In the genomic region with DNA sequence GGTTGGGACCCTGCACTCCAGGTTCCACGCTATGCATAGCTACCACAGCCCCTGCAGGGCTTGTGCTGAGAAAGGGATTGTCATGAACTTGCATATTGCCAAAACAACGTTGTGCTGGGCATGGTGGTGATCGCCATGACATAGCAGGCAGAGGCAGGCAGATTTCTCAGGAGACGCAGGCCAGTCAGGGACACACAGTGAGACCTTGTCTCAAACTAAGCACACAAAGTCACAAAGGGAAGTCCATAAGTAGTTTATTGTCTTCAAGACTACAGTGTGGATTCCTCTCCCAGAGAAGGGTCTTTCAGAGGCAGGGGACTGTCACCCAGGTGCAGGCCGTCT, we compare ENCODE assay signal across 29 mouse cellular contexts. TPM values are rescaled to one million over a fixed set of nuclear protein-coding genes. Genes with fewer than 3 reads are reported as not detected.
DNase-seq lines count a peak whose midpoint lies in the region; ATAC-seq and TF ChIP-seq lines count a peak whose summit lies in the region.
"Had no signal": no experiment of that assay in that cellular context is flagged by ENCODE, and none has a peak within 500 bp of the region (broad histone marks: within the 10 kb centered on the region; RNA-seq: fewer than 3 reads in every experiment).

No protein-coding gene starts in this region.

- TF ChIP-seq POLR2A in small intestine, adult 2 months (IDR thresholded peaks at IDR 0.05; ENCODE audit: low read depth, low read length): no peak

- H3K9ac ChIP-seq in intestine, postnatal 0 days (ENCODE audit: low read depth, low read length): no peak overlapping the region
- no peak overlapping the region for H3K9ac ChIP-seq in liver, postnatal 0 days (replicated peaks)
- H3K9ac ChIP-seq: embryonic facial prominence, embryonic 12.5 days; forebrain, embryonic 12.5 days had no signal

- peaks cover 54% of the 10 kb centered on the region for H3K36me3 ChIP-seq in E14TG2a.4 (ENCODE audit: insufficient read depth, low read length)
- H3K36me3 ChIP-seq in intestine, postnatal 0 days (ENCODE audit: control insufficient read depth, insufficient read depth): peaks cover 18% of the 10 kb centered on the region
- H3K36me3 ChIP-seq in small intestine, adult 2 months (ENCODE audit: control insufficient read depth, insufficient read depth, low read length): peaks cover 12% of the 10 kb centered on the region
- H3K36me3 ChIP-seq in liver, postnatal 0 days (replicated peaks; ENCODE audit: insufficient read depth, low read length): peaks cover 9% of the 10 kb centered on the region

- no peak overlapping the region for H3K4me2 ChIP-seq in intestine, postnatal 0 days (replicated peaks; ENCODE audit: low read depth)
- H3K4me2 ChIP-seq in liver, postnatal 0 days (ENCODE audit: low read depth, low read length): no peak overlapping the region
- H3K4me2 ChIP-seq: forebrain, embryonic 12.5 days had no signal

- H3K4me3 ChIP-seq in E14TG2a.4 (replicated peaks; ENCODE audit: low read length): peak overlapping the region; percentile 99
- H3K4me3 ChIP-seq in intestine, postnatal 0 days (ENCODE audit: low read depth, low read length): no peak overlapping the region
- H3K4me3 ChIP-seq in small intestine, adult 2 months (ENCODE audit: low read depth, low read length): no peak overlapping the region
- no peak overlapping the region for H3K4me3 ChIP-seq in liver, postnatal 0 days (ENCODE audit: low read depth, low read length)
- H3K4me3 ChIP-seq: embryonic facial prominence, embryonic 12.5 days; forebrain, embryonic 12.5 days had no signal

- no peaks in the 10 kb centered on the region for H3K27me3 ChIP-seq in E14TG2a.4 (ENCODE audit: insufficient read depth, low read length)
- no peaks in the 10 kb centered on the region for H3K27me3 ChIP-seq in intestine, postnatal 0 days (replicated peaks; ENCODE audit: control insufficient read depth, insufficient read depth, low read length)
- no peaks in the 10 kb centered on the region for H3K27me3 ChIP-seq in small intestine, adult 2 months (ENCODE audit: control insufficient read depth, insufficient read depth, low read length)
- no peaks in the 10 kb centered on the region for H3K27me3 ChIP-seq in liver, postnatal 0 days (ENCODE audit: insufficient read depth, low read length)
- H3K27me3 ChIP-seq: embryonic facial prominence, embryonic 12.5 days had no signal

- H3K27ac ChIP-seq in intestine, postnatal 0 days (ENCODE audit: low read depth, low read length): peak overlapping the region; percentile 95
- peak overlapping the region; percentile 100 for H3K27ac ChIP-seq in small intestine, adult 2 months (ENCODE audit: insufficient read depth, low read depth, low read length)
- no peak overlapping the region for H3K27ac ChIP-seq in liver, postnatal 0 days (ENCODE audit: low read depth)
- H3K27ac ChIP-seq: embryonic facial prominence, embryonic 10.5 days; embryonic facial prominence, embryonic 12.5 days; forebrain, embryonic 10.5 days; forebrain, embryonic 12.5 days had no signal

- TF ChIP-seq EP300 in liver, postnatal 0 days (IDR thresholded peaks at IDR 0.05; ENCODE audit: low read depth): no peak

- H3K4me1 ChIP-seq in E14TG2a.4 (replicated peaks; ENCODE audit: low read depth, low read length): peaks cover 44% of the 10 kb centered on the region
- H3K4me1 ChIP-seq in intestine, postnatal 0 days (replicated peaks; ENCODE audit: control insufficient read depth, insufficient read depth, low read length): peaks cover 9% of the 10 kb centered on the region; the same call in 1 of the 2 replicates
- peaks cover 39% of the 10 kb centered on the region for H3K4me1 ChIP-seq in small intestine, adult 2 months (ENCODE audit: control insufficient read depth, insufficient read depth, insufficient read length, low read length)
- H3K4me1 ChIP-seq in liver, postnatal 0 days (ENCODE audit: insufficient read depth): peaks cover 39% of the 10 kb centered on the region

- peak; percentile 83 for DNase-seq in heart, adult 11 months
- DNase-seq in heart, postnatal 4 days: no peak
- DNase-seq in liver, postnatal 0 days: no peak
- no peak for DNase-seq in cerebellum, postnatal 10 days
- DNase-seq: adrenal gland, adult 2 months; adrenal gland, postnatal 10 days; adrenal gland, postnatal 25 days; cerebellum, adult 11 months; cerebellum, adult 18-20 months; cerebellum, adult 8-10 months; cerebellum, adult 9-11 months; cerebellum, postnatal 25 days had no signal

- WGBS in intestine, postnatal 0 days: 90% methylated on average over 5 of the region's 5 CpGs
- 86% methylated on average over 5 of the region's 5 CpGs for WGBS in small intestine, adult 2 months
- 93% methylated on average over 5 of the region's 5 CpGs for WGBS in liver, postnatal 0 days (ENCODE audit: insufficient replicate concordance)

- H3K9me3 ChIP-seq in E14TG2a.4 (ENCODE audit: low read length): no peaks in the 10 kb centered on the region
- H3K9me3 ChIP-seq in intestine, postnatal 0 days (ENCODE audit: control insufficient read depth): no peaks in the 10 kb centered on the region
- H3K9me3 ChIP-seq in liver, postnatal 0 days (ENCODE audit: low read length): no peaks in the 10 kb centered on the region
- H3K9me3 ChIP-seq: embryonic facial prominence, embryonic 10.5 days; embryonic facial prominence, embryonic 12.5 days; forebrain, embryonic 10.5 days; forebrain, embryonic 12.5 days had no signal

- no peak for ATAC-seq in intestine, postnatal 0 days
- no peak for ATAC-seq in liver, postnatal 0 days
- ATAC-seq: CD4-positive, CD25-positive, alpha-beta regulatory T cell, adult 4 months; forebrain, embryonic 14.5 days; forebrain, embryonic 16.5 days had no signal

- TF ChIP-seq CTCF in E14TG2a.4 (conservative IDR thresholded peaks at IDR 0.05; ENCODE audit: low read length): no peak
- no peak for TF ChIP-seq CTCF in intestine, postnatal 0 days (IDR thresholded peaks at IDR 0.05; ENCODE audit: low read depth)
- TF ChIP-seq CTCF in small intestine, adult 2 months (IDR thresholded peaks at IDR 0.05; ENCODE audit: extremely low read depth, insufficient read length, insufficient replicate concordance, low read depth, low read length): 0 out of 2 replicates have a peak, but pooled peaks have one; percentile 5
- no peak for TF ChIP-seq CTCF in liver, postnatal 0 days (IDR thresholded peaks at IDR 0.05; ENCODE audit: low read depth)

RNA-seq across cellular contexts. Expression of gene Uqcrq, which starts 1.9 kb away (rescaled TPM):
- 1,000 to 10,000 TPM; 1,656 to 1,792 TPM for total RNA-seq in heart, postnatal 4 days (2021)
- 2,040 and 2,166 TPM in 2 replicates for polyA plus RNA-seq in intestine, postnatal 0 days (2015; fragmentation: Nextera tagmentation; extraction: Ambion mirVana)
- 727 and 1,116 TPM in 2 replicates for polyA plus RNA-seq in small intestine, adult 2 months (2012; rRNA removed)
- polyA plus RNA-seq in liver, postnatal 0 days (2015; fragmentation: Nextera tagmentation; extraction: Ambion mirVana): 1,453 and 1,461 TPM in 2 replicates

RNA-seq across cellular contexts. Expression of gene Gdf9, which starts 2.1 kb away (rescaled TPM):
- under 1 TPM in 1 of 2 experiments, not detected in 1; 0.25 TPM for total RNA-seq in heart, postnatal 4 days (2021)
- 5.5 and 5.6 TPM in 2 replicates for polyA plus RNA-seq in intestine, postnatal 0 days (2015; fragmentation: Nextera tagmentation; extraction: Ambion mirVana)
- 0.80 and 1.3 TPM in 2 replicates for polyA plus RNA-seq in small intestine, adult 2 months (2012; rRNA removed)
- 0.15 and 0.18 TPM in 2 replicates for polyA plus RNA-seq in liver, postnatal 0 days (2015; fragmentation: Nextera tagmentation; extraction: Ambion mirVana)
- polyA plus RNA-seq: CD4-positive, CD25-positive, alpha-beta regulatory T cell, adult 4 months; erythroblast, embryonic 14.5 days had no signal

RNA-seq across cellular contexts. Expression of gene Leap2, which starts 5.7 kb away (rescaled TPM):
- not detected for total RNA-seq in heart, postnatal 4 days (2021)
- polyA plus RNA-seq in intestine, postnatal 0 days (2015; fragmentation: Nextera tagmentation; extraction: Ambion mirVana): 1,325 and 1,459 TPM in 2 replicates
- polyA plus RNA-seq in small intestine, adult 2 months (2012; rRNA removed): 35.6 and 72.2 TPM in 2 replicates
- 198 and 209 TPM in 2 replicates for polyA plus RNA-seq in liver, postnatal 0 days (2015; fragmentation: Nextera tagmentation; extraction: Ambion mirVana)
- total RNA-seq: adrenal gland, adult 2 months; adrenal gland, postnatal 25 days; CH12.LX; ES-E14; MEL had no signal
- polyA plus RNA-seq: adrenal gland, adult 2 months; brain, embryonic 14.5 days; cortical plate, adult 2 months; embryonic facial prominence, embryonic 10.5 days; embryonic facial prominence, embryonic 14.5 days; erythroblast, embryonic 14.5 days; forebrain, embryonic 10.5 days; forebrain, embryonic 12.5 days; forebrain, embryonic 14.5 days; forebrain, embryonic 16.5 days had no signal

RNA-seq across cellular contexts. Expression of gene Gm10447, which starts 28.2 kb away (rescaled TPM):
- not detected for total RNA-seq in heart, postnatal 4 days (2021)
- polyA plus RNA-seq in intestine, postnatal 0 days (2015; fragmentation: Nextera tagmentation; extraction: Ambion mirVana): 0.12 and 0.23 TPM in 2 replicates
- 0.04 TPM in 1 of 2 replicates, not detected in the other for polyA plus RNA-seq in small intestine, adult 2 months (2012; rRNA removed)
- polyA plus RNA-seq in liver, postnatal 0 days (2015; fragmentation: Nextera tagmentation; extraction: Ambion mirVana): 0.06 and 0.25 TPM in 2 replicates
- total RNA-seq: adrenal gland, adult 2 months; CH12.LX; ES-E14; MEL had no signal
- polyA plus RNA-seq: adrenal gland, adult 2 months; brain, embryonic 14.5 days; CD4-positive, CD25-positive, alpha-beta regulatory T cell, adult 4 months; embryonic facial prominence, embryonic 14.5 days; erythroblast, embryonic 14.5 days; forebrain, embryonic 10.5 days; forebrain, embryonic 14.5 days; forebrain, embryonic 16.5 days had no signal

RNA-seq across cellular contexts. Expression of gene Shroom1, which starts 28.3 kb away (rescaled TPM):
- total RNA-seq in heart, postnatal 4 days (2021): 1 to 10 TPM in 1 of 2 experiments, under 1 TPM in 1; 0.93 to 1.1 TPM
- 3.0 and 3.7 TPM in 2 replicates for polyA plus RNA-seq in intestine, postnatal 0 days (2015; fragmentation: Nextera tagmentation; extraction: Ambion mirVana)
- polyA plus RNA-seq in small intestine, adult 2 months (2012; rRNA removed): 2.6 and 3.0 TPM in 2 replicates
- 5.5 TPM in 2 replicates for polyA plus RNA-seq in liver, postnatal 0 days (2015; fragmentation: Nextera tagmentation; extraction: Ambion mirVana)
- total RNA-seq: CH12.LX, MEL had no signal
- polyA plus RNA-seq: CD4-positive, CD25-positive, alpha-beta regulatory T cell, adult 4 months; erythroblast, embryonic 14.5 days had no signal
